Mouse (Mus musculus) midbrain, embryonic 16.5 days (tissue): ENCODE measurements around the gene Bcap29. TPM values are rescaled to one million over a fixed set of nuclear protein-coding genes. Genes with fewer than 3 reads are reported as not detected.

Experiments
- ATAC-seq: fragments of 200-750 bp; cut with Nextera tagmentation; 2 replicates; pipeline ENCODE4 v1.8.0; 2017; ENCODE audit warnings: moderate TSS enrichment
- H3K27ac ChIP-seq: fragments of 300-500 bp; sonication (generic); 2 replicates; pipeline ENCODE4 v1.5.1; 2014; ENCODE audit warnings: mild to moderate bottlenecking, low read length, mixed read lengths
- H3K27me3 ChIP-seq: fragments of 300-500 bp; sonication (generic); 2 replicates; pipeline ENCODE4 v1.6.1; 2014; ENCODE audit warnings: low read depth, low read length, mixed read lengths; ENCODE audit not compliant: control insufficient read depth, insufficient read depth
- H3K36me3 ChIP-seq: fragments of 300-500 bp; sonication (generic); 2 replicates; pipeline ENCODE4 v1.6.1; 2014; ENCODE audit warnings: mild to moderate bottlenecking, low read length, moderate library complexity, mixed read lengths; ENCODE audit not compliant: control insufficient read depth, insufficient read depth
- H3K4me1 ChIP-seq: fragments of 300-500 bp; sonication (generic); 2 replicates; pipeline ENCODE4 v1.6.1; 2014; ENCODE audit warnings: mild to moderate bottlenecking, low read length, mixed read lengths; ENCODE audit not compliant: control insufficient read depth, insufficient read depth
- H3K4me2 ChIP-seq: fragments of 300-500 bp; sonication (generic); 2 replicates; pipeline ENCODE4 v1.6.1; 2014; ENCODE audit warnings: mild to moderate bottlenecking, low read length, mixed read lengths
- H3K4me3 ChIP-seq: fragments of 300-500 bp; sonication (generic); 2 replicates; pipeline ENCODE4 v1.5.1; 2014; ENCODE audit warnings: low read depth, mild to moderate bottlenecking, low read length, moderate library complexity, mixed read lengths
- H3K9ac ChIP-seq: fragments of 300-500 bp; sonication (generic); 2 replicates; pipeline ENCODE4 v1.6.1; 2014; ENCODE audit warnings: low read depth, low read length, mixed read lengths
- H3K9me3 ChIP-seq: fragments of 300-500 bp; sonication (generic); replicated peaks from 2 replicates; pipeline ENCODE4 v1.6.1; 2014; ENCODE audit warnings: mild to moderate bottlenecking, low read length, mixed read lengths; ENCODE audit not compliant: control insufficient read depth, poor library complexity, severe bottlenecking
- WGBS: fragments of 180-500 bp; shearing (Covaris S2); extraction: QIAGEN DNeasy Blood & Tissue Kit; methylation state at CpG from one replicate; pipeline ENCODE4 v1.1.7; 2014; 5-methylcytosine and 5-hydroxymethylcytosine counted together
- polyA plus RNA-seq: library from polyadenylated mRNA; unstranded; fragments of >200 nt; fragmentation: Nextera tagmentation; extraction: Ambion mirVana; gene quantifications from 2 replicates; pipeline ENCODE4 v1.2.1, GENCODE M21; 2015

Gene Bcap29
- 26.9 and 27.8 TPM in 2 replicates for polyA plus RNA-seq

- Histone ChIP-seq H3K36me3 (no peaks in the 10 kb centered on the region), H3K27me3 (no peaks in the 10 kb centered on the region), H3K27ac (peak within 1 kb of the TSS; percentile 83), H3K4me1 (peaks cover 12% of the 10 kb centered on the region), H3K4me3 (peak within 1 kb of the TSS; percentile 67), H3K9ac (peak within 1 kb of the TSS; percentile 93), H3K9me3 (no peaks in the 10 kb centered on the region), H3K4me2 (peak within 1 kb of the TSS; percentile 90)
- WGBS = 2% methylated on average over 60 of the region's 73 CpGs
- peak; percentile 90 for ATAC-seq
Observed at GRCm38 (mm10) chr12:31634343-31635239, at the start of gene Bcap29. TSS of gene Bcap29 (minus strand) at chr12:31634658.

GRCm38 (mm10) chr12:31667187-31667586, 32.7 kb upstream of the Bcap29 start:
- WGBS = 57% methylated on average over 3 of the region's 3 CpGs
- no peak for ATAC-seq
- H3K4me1 ChIP-seq = no peaks in the 10 kb centered on the region

GRCm38 (mm10) chr12:31665999-31666398, 31.5 kb upstream of the Bcap29 start:
- Histone ChIP-seq H3K4me2 (no peak overlapping the region), H3K9me3 (no peaks in the 10 kb centered on the region), H3K36me3 (peaks cover 9% of the 10 kb centered on the region; the same call in 1 of the 2 replicates), H3K4me3 (no peak overlapping the region), H3K4me1 (no peaks in the 10 kb centered on the region), H3K9ac (no peak overlapping the region), H3K27ac (no peak overlapping the region), H3K27me3 (no peaks in the 10 kb centered on the region)
- no peak for ATAC-seq
- WGBS = 75% methylated on average over 6 of the region's 6 CpGs

More at GRCm38 (mm10) chr12:31667187-31667586, 32.7 kb upstream of the Bcap29 start:
- no peaks in the 10 kb centered on the region for H3K9me3 ChIP-seq
- H3K36me3 ChIP-seq = peaks cover 9% of the 10 kb centered on the region; the same call in 1 of the 2 replicates
- no peaks in the 10 kb centered on the region for H3K27me3 ChIP-seq
- H3K4me3 ChIP-seq = no peak overlapping the region
- no peak overlapping the region for H3K4me2 ChIP-seq
- H3K27ac ChIP-seq = no peak overlapping the region
- no peak overlapping the region for H3K9ac ChIP-seq

- no peaks in the 10 kb centered on the region for H3K27me3 ChIP-seq
- no peak overlapping the region for H3K9ac ChIP-seq
- H3K4me1 ChIP-seq = peaks cover 10% of the 10 kb centered on the region
- WGBS = 95% methylated on average over 2 of the region's 2 CpGs
- H3K36me3 ChIP-seq = no peaks in the 10 kb centered on the region
- no peak for ATAC-seq
- H3K9me3 ChIP-seq = no peaks in the 10 kb centered on the region
- H3K27ac ChIP-seq = no peak overlapping the region
- H3K4me3 ChIP-seq = no peak overlapping the region
- no peak overlapping the region for H3K4me2 ChIP-seq
Observed at GRCm38 (mm10) chr12:31656841-31657240, 22.4 kb upstream of the Bcap29 start.

- H3K4me3 ChIP-seq = peak overlapping the region; percentile 85
- no peaks in the 10 kb centered on the region for H3K36me3 ChIP-seq
- peak; percentile 85 for ATAC-seq
- peaks cover 10% of the 10 kb centered on the region for H3K4me1 ChIP-seq
- no peaks in the 10 kb centered on the region for H3K9me3 ChIP-seq
- H3K27me3 ChIP-seq = no peaks in the 10 kb centered on the region
- peak overlapping the region; percentile 87 for H3K27ac ChIP-seq
- H3K4me2 ChIP-seq = peak overlapping the region; percentile 61
- H3K9ac ChIP-seq = peak overlapping the region; percentile 89
- WGBS = under 1% methylated on average over 29 of the region's 29 CpGs
Observed at GRCm38 (mm10) chr12:31654965-31655477, 20.6 kb upstream of the Bcap29 start.

- H3K9me3 ChIP-seq = no peaks in the 10 kb centered on the region
- under 1% methylated on average over 47 of the region's 47 CpGs for WGBS
- peak; percentile 98 for ATAC-seq
Observed at GRCm38 (mm10) chr12:31654197-31654964, 19.9 kb upstream of the Bcap29 start, which contains the start of the genes Dus4l and Cog5. TSS of gene Dus4l (minus strand) at chr12:31654826. TSS of gene Cog5 (plus strand) at chr12:31654869.

GRCm38 (mm10) chr12:31653611-31654010, 19.2 kb upstream of the Bcap29 start:
- H3K27ac ChIP-seq = no peak overlapping the region
- no peak overlapping the region for H3K4me3 ChIP-seq
- H3K36me3 ChIP-seq = no peaks in the 10 kb centered on the region
- ATAC-seq = no peak
- WGBS = 75% methylated on average over 5 of the region's 5 CpGs
- peaks cover 10% of the 10 kb centered on the region for H3K4me1 ChIP-seq
- H3K4me2 ChIP-seq = no peak overlapping the region; the same call in 1 of the 2 replicates
- H3K27me3 ChIP-seq = no peaks in the 10 kb centered on the region
- no peaks in the 10 kb centered on the region for H3K9me3 ChIP-seq
- no peak overlapping the region for H3K9ac ChIP-seq

More at GRCm38 (mm10) chr12:31654197-31654964, 19.9 kb upstream of the Bcap29 start, which contains the start of the genes Dus4l and Cog5:
- Histone ChIP-seq H3K4me1 (peaks cover 10% of the 10 kb centered on the region), H3K36me3 (no peaks in the 10 kb centered on the region), H3K27ac (peak within 1 kb of the TSS; percentile 87), H3K27me3 (no peaks in the 10 kb centered on the region), H3K9ac (peak within 1 kb of the TSS; percentile 89), H3K4me3 (peak within 1 kb of the TSS; percentile 85), H3K4me2 (peak within 1 kb of the TSS; percentile 61)

- peaks cover 12% of the 10 kb centered on the region for H3K4me1 ChIP-seq
- H3K27ac ChIP-seq = no peak overlapping the region; the same call in 1 of the 2 replicates
- no peaks in the 10 kb centered on the region for H3K9me3 ChIP-seq
- ATAC-seq = no peak; the same call in 1 of the 2 replicates
- H3K27me3 ChIP-seq = no peaks in the 10 kb centered on the region
- H3K4me3 ChIP-seq = no peak overlapping the region
- peak overlapping the region; percentile 90 for H3K4me2 ChIP-seq
- WGBS = 88% methylated on average over 3 of the region's 3 CpGs
- H3K9ac ChIP-seq = no peak overlapping the region
- H3K36me3 ChIP-seq = no peaks in the 10 kb centered on the region
Observed at GRCm38 (mm10) chr12:31635240-31635607, 766 bp upstream of the Bcap29 start.
